Mouse (Mus musculus) spleen, adult 2 months (tissue): Measurements from ENCODE around the gene Arsb.

ENCODE experiments used
- CTCF ChIP-seq: fragments of 200-500 bp; IDR thresholded peaks from 2 replicates; pipeline ENCODE4 v1.5.1; 2011; ENCODE audit warnings: mild to moderate bottlenecking, inconsistent platforms; ENCODE audit not compliant: insufficient read depth, insufficient read length, insufficient replicate concordance; ENCODE audit errors: extremely low read depth
- POLR2A ChIP-seq: fragments of 200-500 bp; IDR thresholded peaks from 2 replicates; pipeline ENCODE4 v1.6.1; 2011; ENCODE audit warnings: low read depth, low read length, inconsistent platforms

DNA sequence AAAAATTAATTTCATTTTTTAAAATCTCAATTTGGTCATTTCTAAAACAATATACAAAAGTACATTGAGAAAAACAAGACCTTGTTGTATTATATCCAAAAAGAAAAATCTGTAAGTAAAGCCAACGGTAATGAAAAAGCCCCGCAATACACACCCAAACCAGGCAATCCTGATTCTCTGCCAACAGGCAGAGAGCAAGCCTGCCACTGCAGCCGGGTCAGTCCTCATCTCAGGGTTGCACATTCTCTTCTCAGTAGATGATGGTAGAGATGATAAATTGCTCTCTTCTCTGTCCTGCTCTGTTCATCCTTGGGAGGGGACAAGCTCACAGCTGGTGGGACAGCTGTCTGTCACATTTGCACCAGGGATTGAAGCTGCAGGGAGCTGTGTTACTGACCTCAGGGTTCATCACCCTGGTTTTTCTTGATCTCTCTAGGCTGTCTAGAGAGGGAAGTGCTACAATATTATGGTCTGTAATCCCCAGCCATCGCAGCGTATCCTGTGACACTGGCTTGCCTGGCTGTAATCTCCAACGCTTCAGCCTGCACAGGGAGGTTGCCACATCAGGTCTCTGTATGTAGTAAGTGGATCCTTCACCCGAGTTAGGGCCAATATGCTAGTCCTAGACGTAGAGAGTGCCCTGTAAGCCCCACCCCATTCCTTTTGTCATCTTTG lies 92.8 kb downstream of the Arsb start:
- TF ChIP-seq POLR2A (no peak), CTCF (no peak)
